Mouse (Mus musculus) mouse embryonic stem cell (cell line): ENCODE measurements around the gene Synpo2l.

Experiments
- in situ Hi-C, 2 experiments: fragments of 300-500 bp; cut with MboI; formaldehyde crosslinking; loops; 1 replicate in 1 of 2; 3 replicates in 1 of 2; pipeline ENCODE4 v1.14.3; 2019 to 2020; ENCODE audit warnings: low sequenced_read_pairs in 2 of 2, low pct_unique_long_range_greater_than_20kb in 1 of 2, mixed read lengths in 1 of 2; ENCODE audit not compliant: unreplicated experiment in 1 of 2

Synpo2l gene

DNA sequence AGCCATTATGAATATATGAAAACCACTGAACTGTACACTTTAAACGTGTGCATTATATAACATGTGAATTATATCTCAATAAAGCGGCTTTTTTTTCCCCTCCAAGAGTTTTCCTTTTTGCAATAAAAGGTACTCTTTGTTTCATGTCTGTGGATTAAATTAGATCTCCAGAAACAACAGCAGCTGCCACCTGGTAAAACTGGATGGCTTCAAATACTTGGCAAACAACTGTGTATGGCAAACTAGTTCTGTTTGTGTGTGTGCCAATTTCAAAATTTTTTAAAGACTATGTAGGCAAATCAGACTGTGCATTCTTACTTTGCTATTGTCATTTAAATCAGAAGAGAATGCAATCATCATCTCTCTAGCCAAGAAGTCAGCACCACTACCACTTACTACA is 46.3 kb downstream of the Synpo2l start:
- in situ Hi-C loops, result no loop called here

DNA sequence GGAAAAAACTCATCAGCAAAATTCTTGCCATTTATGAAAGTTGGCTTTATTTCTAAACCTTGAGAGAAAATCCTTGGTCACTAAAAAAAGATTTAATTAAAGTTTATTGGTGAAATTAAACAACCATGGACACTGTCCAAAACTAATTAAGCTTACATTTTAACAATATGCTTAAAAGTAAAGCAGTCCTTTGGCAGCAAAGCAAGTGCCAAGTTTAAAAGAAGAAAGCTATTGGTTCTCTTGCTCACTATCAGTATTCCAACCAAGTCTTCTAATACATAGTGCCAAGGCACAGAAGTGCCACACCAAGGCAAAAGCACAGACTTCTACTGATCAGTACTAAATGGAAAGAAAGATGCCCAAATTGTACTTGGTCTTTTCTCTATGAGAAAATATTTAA is 49.0 kb downstream of the Synpo2l start:
- in situ Hi-C loops, result no loop called here

DNA sequence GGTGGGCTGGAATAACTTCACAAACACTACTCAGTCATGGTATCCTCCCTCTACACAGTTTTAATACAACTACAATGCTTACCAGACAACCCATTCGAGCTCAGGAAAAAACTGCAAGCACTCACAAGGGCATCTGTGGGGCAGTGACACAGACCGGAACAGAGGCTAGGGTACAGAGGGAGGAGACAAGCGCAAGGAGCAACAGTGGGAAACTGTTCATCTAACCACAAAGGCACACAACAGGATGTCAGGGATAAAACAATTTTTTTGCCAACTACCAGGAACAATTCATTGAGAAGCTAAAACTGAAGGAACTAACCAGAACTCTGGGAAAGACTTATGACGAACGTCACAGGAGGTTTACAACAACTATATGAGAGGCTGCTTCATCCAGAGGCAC is 49.9 kb downstream of the Synpo2l start:
- in situ Hi-C loops, result no loop called here

DNA sequence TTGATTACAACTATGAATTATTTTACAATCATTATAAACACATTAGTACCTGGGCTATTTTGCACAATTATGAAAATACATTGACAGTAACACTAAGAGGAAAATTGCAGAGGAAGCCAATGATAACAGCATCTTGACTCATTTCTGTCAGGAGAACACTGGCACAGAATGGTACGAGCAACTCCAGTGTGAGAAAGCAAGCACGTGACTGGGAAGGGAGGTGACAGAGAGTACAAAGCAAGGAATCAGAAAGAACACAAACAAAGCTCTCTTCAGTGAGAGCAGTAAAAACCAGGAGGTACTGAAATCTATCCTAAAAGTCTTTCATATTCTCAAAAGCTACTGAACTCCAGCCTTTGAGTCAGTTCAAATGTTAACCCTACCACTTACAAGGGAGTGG is 51.7 kb downstream of the Synpo2l start:
- in situ Hi-C loops, result no loop called here

DNA sequence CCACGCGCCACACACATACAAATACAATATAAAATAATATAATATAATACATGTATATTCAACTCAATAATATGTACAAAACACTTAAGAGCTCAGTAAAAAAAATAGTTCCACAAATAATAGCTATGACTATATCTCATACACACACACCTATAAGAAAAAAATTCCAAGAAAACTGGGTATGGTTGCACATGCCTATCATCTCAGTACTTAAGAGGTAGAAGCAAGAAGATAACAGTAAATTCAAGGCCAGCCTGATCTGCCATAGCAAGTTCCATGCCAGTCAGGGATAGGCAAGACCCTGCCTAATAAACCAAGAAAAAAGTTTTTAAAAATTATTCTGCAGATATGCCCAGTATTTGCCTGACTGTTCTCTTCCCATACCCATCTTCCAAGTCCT is 53.1 kb downstream of the Synpo2l start:
- in situ Hi-C loops, result no loop called here

DNA sequence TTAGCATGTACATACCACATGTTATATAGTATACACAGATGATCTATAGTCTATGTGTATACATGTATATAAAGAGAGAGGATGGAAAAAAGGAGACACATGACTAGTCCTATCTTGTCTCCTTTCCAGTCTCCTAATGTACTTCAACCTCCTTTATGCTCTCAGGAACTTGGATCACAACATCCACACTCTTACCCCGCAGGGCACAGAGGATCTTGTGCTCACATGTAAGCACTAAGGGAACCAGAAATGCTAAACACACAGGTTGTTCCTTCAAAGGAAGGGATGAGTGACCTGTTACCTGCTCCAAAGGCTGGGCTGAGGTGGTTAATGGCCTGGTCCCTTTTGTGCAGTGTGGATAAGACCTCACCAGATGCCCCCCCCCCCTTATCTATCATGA is 55.3 kb downstream of the Synpo2l start:
- in situ Hi-C loops, result no loop called here

DNA sequence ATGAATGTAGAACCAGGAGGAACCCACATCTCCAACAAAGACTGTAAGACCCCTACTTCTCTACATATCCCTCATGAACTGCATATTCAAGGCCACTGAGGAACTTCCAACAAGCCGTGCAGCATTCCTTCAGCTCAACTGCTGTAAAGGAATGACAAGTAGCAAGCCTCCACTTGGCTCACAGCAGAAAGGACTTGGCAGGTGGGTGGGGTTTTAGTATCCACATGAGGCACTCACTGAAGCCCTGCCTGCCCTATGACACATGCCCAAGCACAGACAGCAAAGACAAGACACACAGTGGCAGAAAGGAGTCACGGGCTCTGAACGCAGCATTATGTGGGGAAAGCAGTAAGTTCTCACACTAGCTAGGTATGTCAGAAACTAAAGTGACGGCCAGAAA is 58.0 kb downstream of the Synpo2l start:
- in situ Hi-C loops, result no loop called here

DNA sequence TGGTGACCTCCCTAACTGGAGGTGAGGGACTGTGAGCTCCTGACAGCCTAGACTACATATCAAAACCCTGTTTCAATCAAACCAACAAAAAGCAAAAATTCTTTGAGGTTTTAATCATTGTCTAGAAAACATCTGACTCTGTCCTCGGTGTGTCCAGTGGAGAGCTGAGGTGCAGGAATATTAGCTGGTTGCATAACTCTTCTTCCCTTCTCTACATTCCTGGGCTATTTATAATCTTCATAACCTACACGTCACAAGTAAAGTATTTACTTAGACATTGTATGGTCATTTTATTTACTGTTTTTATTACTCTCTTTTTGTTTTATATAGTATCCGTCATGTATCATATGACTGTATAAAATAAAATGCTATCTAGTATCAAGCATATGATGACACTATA is 58.6 kb downstream of the Synpo2l start:
- in situ Hi-C loops, result no loop called here
